Mouse (Mus musculus) layer of hippocampus, adult 2 months (tissue): ENCODE measurements around the gene Kynu. TPM values are rescaled to one million over a fixed set of nuclear protein-coding genes. Genes with fewer than 3 reads are reported as not detected.

ENCODE experiments used
- DNase-seq, 2 experiments: peaks; one replicate each; pipeline ENCODE4 v3.0.0; 2022; ENCODE audit warnings: low spot score in 2 of 2
- H3K27ac ChIP-seq: fragments of 200-600 bp; 2 replicates; pipeline ENCODE4 v1.8.1; 2022
- H3K4me3 ChIP-seq: fragments of 200-600 bp; 2 replicates; pipeline ENCODE4 v1.8.1; 2022; ENCODE audit warnings: mild to moderate bottlenecking
- CTCF ChIP-seq: fragments of 200-600 bp; conservative IDR thresholded peaks from 2 replicates; pipeline ENCODE4 v1.8.1; 2022; ENCODE audit warnings: antibody characterized with exemption, mild to moderate bottlenecking, moderate library complexity
- total RNA-seq, 2 experiments: library from RNA; stranded (reverse); gene quantifications; 2 replicates each; pipeline ENCODE4 v1.2.3; 2021

Kynu gene
- total RNA-seq, 2 experiments from 2014 or later: not detected

GRCm38 (mm10) chr2:43691290-43691689 is 136.2 kb downstream of the Kynu start:
- no peak overlapping the region for H3K4me3 ChIP-seq
- H3K27ac ChIP-seq: peak overlapping the region; percentile 24
- TF ChIP-seq CTCF: no peak
- DNase-seq: peak; percentile 27 to 60

- Histone ChIP-seq H3K4me3 (no peak overlapping the region), H3K27ac (no peak overlapping the region)
- no peak for DNase-seq
- TF ChIP-seq CTCF: no peak
These were observed 140.5 kb downstream of the Kynu start for GRCm38 (mm10) chr2:43695635-43696034.

- Histone ChIP-seq H3K4me3 (no peak overlapping the region), H3K27ac (no peak overlapping the region)
- no peak for TF ChIP-seq CTCF
- DNase-seq: peak in 1 of 2 experiments; percentile 33
These were observed 157.5 kb downstream of the Kynu start for GRCm38 (mm10) chr2:43712611-43713138.

GRCm38 (mm10) chr2:43722446-43723103 is 167.4 kb downstream of the Kynu start:
- Histone ChIP-seq H3K4me3 (peak overlapping the region; percentile 36; the same call in 1 of the 2 replicates), H3K27ac (no peak overlapping the region)
- peak; percentile 58 to 68 for DNase-seq
- TF ChIP-seq CTCF: peak; percentile 94

- DNase-seq: no peak
- Histone ChIP-seq H3K27ac (no peak overlapping the region), H3K4me3 (peak overlapping the region; percentile 36; the same call in 1 of the 2 replicates)
- TF ChIP-seq CTCF: no peak
These were observed 168.0 kb downstream of the Kynu start for GRCm38 (mm10) chr2:43723104-43723541.

- DNase-seq: no peak
- TF ChIP-seq CTCF: no peak
- Histone ChIP-seq H3K4me3 (no peak overlapping the region), H3K27ac (no peak overlapping the region)
These were observed 172.1 kb downstream of the Kynu start for GRCm38 (mm10) chr2:43727181-43727580.

GRCm38 (mm10) chr2:43727693-43728092 is 172.6 kb downstream of the Kynu start:
- H3K4me3 ChIP-seq: no peak overlapping the region
- H3K27ac ChIP-seq: no peak overlapping the region
- TF ChIP-seq CTCF: no peak
- no peak for DNase-seq

GRCm38 (mm10) chr2:43728831-43729230 is 173.7 kb downstream of the Kynu start:
- H3K4me3 ChIP-seq: no peak overlapping the region
- no peak for TF ChIP-seq CTCF
- no peak overlapping the region for H3K27ac ChIP-seq
- DNase-seq: no peak

Other genes with a start within 250 kb of the Kynu start
- 1 to 10 TPM; 9.4 to 9.5 TPM for gene Arhgap15, start 193.5 kb downstream of the Kynu start, total RNA-seq